Mouse (Mus musculus): ENCODE measurements around the gene Stau1. TPM values are rescaled to one million over a fixed set of nuclear protein-coding genes. Genes with fewer than 3 reads are reported as not detected.

Stau1 gene
- polyA plus RNA-seq, 1 experiment = 52.1 TPM

GRCm38 (mm10) chr2:166943146-166943545 lies 53.0 kb downstream of the Stau1 start:
- TF ChIP-seq CTCF (IDR thresholded peaks at IDR 0.05; ENCODE audit: extremely low read depth, insufficient read depth, low read length) (no peak), POLR2A (IDR thresholded peaks at IDR 0.05; ENCODE audit: extremely low read depth, insufficient read depth, low read length) (no peak)
- Histone ChIP-seq H3K4me3 (ENCODE audit: insufficient read depth, low read length) (no peak overlapping the region), H3K4me1 (ENCODE audit: control insufficient read depth, insufficient read depth, low read length) (no peaks in the 10 kb centered on the region), H3K27ac (ENCODE audit: insufficient read depth, low read length) (no peak overlapping the region)

- TF ChIP-seq CTCF (IDR thresholded peaks at IDR 0.05; ENCODE audit: extremely low read depth, insufficient read depth, low read length) (no peak), POLR2A (IDR thresholded peaks at IDR 0.05; ENCODE audit: extremely low read depth, insufficient read depth, low read length) (no peak)
- Histone ChIP-seq H3K27ac (ENCODE audit: insufficient read depth, low read length) (no peak overlapping the region), H3K4me1 (ENCODE audit: control insufficient read depth, insufficient read depth, low read length) (peaks cover 3% of the 10 kb centered on the region)
Observed at GRCm38 (mm10) chr2:166936166-166936565, 59.9 kb downstream of the Stau1 start.

GRCm38 (mm10) chr2:166935582-166935981 lies 60.5 kb downstream of the Stau1 start:
- TF ChIP-seq CTCF (IDR thresholded peaks at IDR 0.05; ENCODE audit: extremely low read depth, insufficient read depth, low read length) (no peak), POLR2A (IDR thresholded peaks at IDR 0.05; ENCODE audit: extremely low read depth, insufficient read depth, low read length) (no peak)
- Histone ChIP-seq H3K4me3 (ENCODE audit: insufficient read depth, low read length) (no peak overlapping the region), H3K27ac (ENCODE audit: insufficient read depth, low read length) (no peak overlapping the region), H3K4me1 (ENCODE audit: control insufficient read depth, insufficient read depth, low read length) (peaks cover 3% of the 10 kb centered on the region)

More at GRCm38 (mm10) chr2:166936166-166936565, 59.9 kb downstream of the Stau1 start:
- no peak overlapping the region for H3K4me3 ChIP-seq (ENCODE audit: insufficient read depth, low read length)

- TF ChIP-seq CTCF (IDR thresholded peaks at IDR 0.05; ENCODE audit: extremely low read depth, insufficient read depth, low read length) (no peak), POLR2A (IDR thresholded peaks at IDR 0.05; ENCODE audit: extremely low read depth, insufficient read depth, low read length) (no peak)
- Histone ChIP-seq H3K4me3 (ENCODE audit: insufficient read depth, low read length) (no peak overlapping the region), H3K27ac (ENCODE audit: insufficient read depth, low read length) (no peak overlapping the region), H3K4me1 (ENCODE audit: control insufficient read depth, insufficient read depth, low read length) (peaks cover 3% of the 10 kb centered on the region)
Observed at GRCm38 (mm10) chr2:166934416-166934815, 61.7 kb downstream of the Stau1 start.

- Histone ChIP-seq H3K27ac (ENCODE audit: insufficient read depth, low read length) (no peak overlapping the region), H3K4me1 (ENCODE audit: control insufficient read depth, insufficient read depth, low read length) (peaks cover 3% of the 10 kb centered on the region), H3K4me3 (ENCODE audit: insufficient read depth, low read length) (no peak overlapping the region)
- TF ChIP-seq CTCF (IDR thresholded peaks at IDR 0.05; ENCODE audit: extremely low read depth, insufficient read depth, low read length) = no peak
- no peak for TF ChIP-seq POLR2A (IDR thresholded peaks at IDR 0.05; ENCODE audit: extremely low read depth, insufficient read depth, low read length)
Observed at GRCm38 (mm10) chr2:166933943-166934342, 62.2 kb downstream of the Stau1 start.

- Histone ChIP-seq H3K4me1 (ENCODE audit: control insufficient read depth, insufficient read depth, low read length) (no peaks in the 10 kb centered on the region), H3K27ac (ENCODE audit: insufficient read depth, low read length) (no peak overlapping the region), H3K4me3 (ENCODE audit: insufficient read depth, low read length) (no peak overlapping the region)
- TF ChIP-seq POLR2A (IDR thresholded peaks at IDR 0.05; ENCODE audit: extremely low read depth, insufficient read depth, low read length) (no peak), CTCF (IDR thresholded peaks at IDR 0.05; ENCODE audit: extremely low read depth, insufficient read depth, low read length) (no peak)
Observed at GRCm38 (mm10) chr2:166923971-166924370, 72.1 kb downstream of the Stau1 start.

- H3K4me1 ChIP-seq (ENCODE audit: control insufficient read depth, insufficient read depth, low read length) = peaks cover 3% of the 10 kb centered on the region; the same call in 1 of the 2 replicates
- H3K27ac ChIP-seq (ENCODE audit: insufficient read depth, low read length) = no peak overlapping the region
- TF ChIP-seq POLR2A (IDR thresholded peaks at IDR 0.05; ENCODE audit: extremely low read depth, insufficient read depth, low read length) (no peak), CTCF (IDR thresholded peaks at IDR 0.05; ENCODE audit: extremely low read depth, insufficient read depth, low read length) (no peak)
- no peak overlapping the region for H3K4me3 ChIP-seq (ENCODE audit: insufficient read depth, low read length)
Observed at GRCm38 (mm10) chr2:166910536-166910935, 85.6 kb downstream of the Stau1 start.

- no peak overlapping the region for H3K4me3 ChIP-seq (ENCODE audit: insufficient read depth, low read length)
- H3K27ac ChIP-seq (ENCODE audit: insufficient read depth, low read length) = no peak overlapping the region
- peaks cover 3% of the 10 kb centered on the region; the same call in 1 of the 2 replicates for H3K4me1 ChIP-seq (ENCODE audit: control insufficient read depth, insufficient read depth, low read length)
- TF ChIP-seq CTCF (IDR thresholded peaks at IDR 0.05; ENCODE audit: extremely low read depth, insufficient read depth, low read length) = no peak
- no peak for TF ChIP-seq POLR2A (IDR thresholded peaks at IDR 0.05; ENCODE audit: extremely low read depth, insufficient read depth, low read length)
Observed at GRCm38 (mm10) chr2:166909729-166910128, 86.4 kb downstream of the Stau1 start.

GRCm38 (mm10) chr2:166906523-166907182 lies 89.4 kb downstream of the Stau1 start:
- TF ChIP-seq CTCF (IDR thresholded peaks at IDR 0.05; ENCODE audit: extremely low read depth, insufficient read depth, low read length) (no peak), POLR2A (IDR thresholded peaks at IDR 0.05; ENCODE audit: extremely low read depth, insufficient read depth, low read length) (no peak)
- Histone ChIP-seq H3K4me3 (ENCODE audit: insufficient read depth, low read length) (peak overlapping the region; percentile 63), H3K27ac (ENCODE audit: insufficient read depth, low read length) (peak overlapping the region; percentile 40; the same call in 1 of the 2 replicates), H3K4me1 (ENCODE audit: control insufficient read depth, insufficient read depth, low read length) (peaks cover 3% of the 10 kb centered on the region; the same call in 1 of the 2 replicates)

Data from cortical plate, adult 2 months (tissue).